Mouse (Mus musculus): Measurements from ENCODE around the gene Olfr61. TPM values are rescaled to one million over a fixed set of nuclear protein-coding genes. Genes with fewer than 3 reads are reported as not detected.
"Not testable (repeated sequence)": the region's sequence is repeated elsewhere in the genome, so short reads cannot be mapped to it uniquely, and the experiment has no call there.

Gene Olfr61
- not detected in 2 replicates for polyA plus RNA-seq (2015; fragmentation: Nextera tagmentation; extraction: Ambion mirVana)

- not testable (repeated sequence) for H3K27ac ChIP-seq (replicated peaks); H3K36me3 ChIP-seq (replicated peaks); H3K4me2 ChIP-seq; H3K4me1 ChIP-seq (replicated peaks); ATAC-seq (ENCODE audit: insufficient read depth); H3K9me3 ChIP-seq (replicated peaks); H3K4me3 ChIP-seq (replicated peaks); H3K27me3 ChIP-seq; H3K9ac ChIP-seq
- WGBS (ENCODE audit: insufficient replicate concordance): 59% methylated on average over 3 of the region's 3 CpGs
These were observed at the start of gene Olfr61 for GRCm38 (mm10) chr7:140628670-140629069. Gene Olfr61, plus strand, starts transcription at chr7:140628970.

GRCm38 (mm10) chr7:140600969-140601368 is 27.8 kb upstream of the Olfr61 start, which contains the start of gene Olfr46:
Gene Olfr46, plus strand, starts transcription at chr7:140601269.
- not testable (repeated sequence) for H3K27ac ChIP-seq (replicated peaks); H3K27me3 ChIP-seq; H3K4me3 ChIP-seq (replicated peaks); H3K4me2 ChIP-seq; H3K9me3 ChIP-seq (replicated peaks); H3K36me3 ChIP-seq (replicated peaks); H3K9ac ChIP-seq; H3K4me1 ChIP-seq (replicated peaks); ATAC-seq (ENCODE audit: insufficient read depth)
- 39% methylated on average over 2 of the region's 2 CpGs for WGBS (ENCODE audit: insufficient replicate concordance)

- H3K4me2 ChIP-seq: no peak overlapping the region
- H3K27me3 ChIP-seq: no peaks in the 10 kb centered on the region
- no peak for ATAC-seq (ENCODE audit: insufficient read depth)
- no peaks in the 10 kb centered on the region for H3K9me3 ChIP-seq (replicated peaks)
- 32% methylated on average over 1 of the region's 1 CpGs for WGBS (ENCODE audit: insufficient replicate concordance)
- no peaks in the 10 kb centered on the region for H3K36me3 ChIP-seq (replicated peaks)
- no peak overlapping the region for H3K9ac ChIP-seq
- no peak overlapping the region for H3K4me3 ChIP-seq (replicated peaks)
- H3K4me1 ChIP-seq (replicated peaks): no peaks in the 10 kb centered on the region
- no peak overlapping the region for H3K27ac ChIP-seq (replicated peaks)
These were observed 1.8 kb downstream of the Olfr61 start for GRCm38 (mm10) chr7:140630559-140630958.

- Histone ChIP-seq H3K27ac (replicated peaks) (no peak within 1 kb of the TSS), H3K9ac (no peak within 1 kb of the TSS)
- 63% methylated on average over 1 of the region's 1 CpGs for WGBS (ENCODE audit: insufficient replicate concordance)
These were observed 17.4 kb downstream of the Olfr61 start, which contains the start of gene Olfr53 for GRCm38 (mm10) chr7:140646152-140646551. Gene Olfr53, plus strand, starts transcription at chr7:140646452.

GRCm38 (mm10) chr7:140659630-140660029 is 30.9 kb downstream of the Olfr61 start, which contains the start of gene Olfr539:
Gene Olfr539, plus strand, starts transcription at chr7:140659930.
- H3K27me3 ChIP-seq: no peaks in the 10 kb centered on the region
- no peak within 1 kb of the TSS for H3K4me2 ChIP-seq
- no peaks in the 10 kb centered on the region for H3K9me3 ChIP-seq (replicated peaks)
- no peak within 1 kb of the TSS for H3K4me3 ChIP-seq (replicated peaks)
- no peaks in the 10 kb centered on the region for H3K4me1 ChIP-seq (replicated peaks)
- WGBS (ENCODE audit: insufficient replicate concordance): 51% methylated on average over 4 of the region's 4 CpGs
- no peaks in the 10 kb centered on the region for H3K36me3 ChIP-seq (replicated peaks)
- no peak for ATAC-seq (ENCODE audit: insufficient read depth)
- no peak within 1 kb of the TSS for H3K9ac ChIP-seq
- no peak within 1 kb of the TSS for H3K27ac ChIP-seq (replicated peaks)

More at GRCm38 (mm10) chr7:140646152-140646551, 17.4 kb downstream of the Olfr61 start, which contains the start of gene Olfr53:
- no peaks in the 10 kb centered on the region for H3K9me3 ChIP-seq (replicated peaks)
- no peak within 1 kb of the TSS for H3K4me3 ChIP-seq (replicated peaks)
- no peaks in the 10 kb centered on the region for H3K27me3 ChIP-seq
- no peak within 1 kb of the TSS for H3K4me2 ChIP-seq
- H3K4me1 ChIP-seq (replicated peaks): no peaks in the 10 kb centered on the region
- no peak for ATAC-seq (ENCODE audit: insufficient read depth)
- no peaks in the 10 kb centered on the region for H3K36me3 ChIP-seq (replicated peaks)

GRCm38 (mm10) chr7:140670693-140671092 is 41.9 kb downstream of the Olfr61 start:
- ATAC-seq (ENCODE audit: insufficient read depth); H3K9ac ChIP-seq; H3K4me2 ChIP-seq; H3K27me3 ChIP-seq; H3K27ac ChIP-seq (replicated peaks); H3K9me3 ChIP-seq (replicated peaks); H3K4me3 ChIP-seq (replicated peaks); H3K4me1 ChIP-seq (replicated peaks); H3K36me3 ChIP-seq (replicated peaks): not testable (repeated sequence)
- WGBS (ENCODE audit: insufficient replicate concordance): 49% methylated on average over 3 of the region's 3 CpGs

- WGBS (ENCODE audit: insufficient replicate concordance): 2% methylated on average over 5 of the region's 6 CpGs
- no peaks in the 10 kb centered on the region for H3K4me1 ChIP-seq (replicated peaks)
- H3K9me3 ChIP-seq (replicated peaks): no peaks in the 10 kb centered on the region
- no peak overlapping the region for H3K4me3 ChIP-seq (replicated peaks)
- no peak overlapping the region for H3K4me2 ChIP-seq
- no peak overlapping the region for H3K27ac ChIP-seq (replicated peaks)
- H3K27me3 ChIP-seq: no peaks in the 10 kb centered on the region
- no peak overlapping the region for H3K9ac ChIP-seq
- H3K36me3 ChIP-seq (replicated peaks): no peaks in the 10 kb centered on the region
- ATAC-seq (ENCODE audit: insufficient read depth): no peak
These were observed 47.1 kb downstream of the Olfr61 start for GRCm38 (mm10) chr7:140675863-140676262.

- not testable (repeated sequence) for H3K27me3 ChIP-seq; H3K9me3 ChIP-seq (replicated peaks); H3K36me3 ChIP-seq (replicated peaks); H3K27ac ChIP-seq (replicated peaks); H3K4me1 ChIP-seq (replicated peaks); H3K4me2 ChIP-seq; H3K9ac ChIP-seq; H3K4me3 ChIP-seq (replicated peaks); ATAC-seq (ENCODE audit: insufficient read depth)
- WGBS (ENCODE audit: insufficient replicate concordance): 45% methylated on average over 4 of the region's 4 CpGs
These were observed 50.8 kb downstream of the Olfr61 start for GRCm38 (mm10) chr7:140679591-140679990.

GRCm38 (mm10) chr7:140681651-140682050 is 52.9 kb downstream of the Olfr61 start, which contains the start of gene Olfr45:
Gene Olfr45, plus strand, starts transcription at chr7:140681951.
- Histone ChIP-seq H3K9me3 (replicated peaks) (no peaks in the 10 kb centered on the region), H3K4me1 (replicated peaks) (no peaks in the 10 kb centered on the region), H3K27ac (replicated peaks) (no peak within 1 kb of the TSS), H3K36me3 (replicated peaks) (no peaks in the 10 kb centered on the region), H3K4me2 (no peak within 1 kb of the TSS), H3K27me3 (no peaks in the 10 kb centered on the region), H3K4me3 (replicated peaks) (no peak within 1 kb of the TSS), H3K9ac (no peak within 1 kb of the TSS)
- no peak for ATAC-seq (ENCODE audit: insufficient read depth)
- WGBS (ENCODE audit: insufficient replicate concordance): 49% methylated on average over 1 of the region's 1 CpGs

Other genes starting within 250 kb of the Olfr61 start
- not detected in 2 replicates for gene Olfr531, start 226.1 kb upstream of the Olfr61 start, polyA plus RNA-seq (2015; fragmentation: Nextera tagmentation; extraction: Ambion mirVana)
- not detected in 2 replicates for gene Olfr532, start 207.3 kb upstream of the Olfr61 start, polyA plus RNA-seq (2015; fragmentation: Nextera tagmentation; extraction: Ambion mirVana)
- not detected in 2 replicates for gene Olfr533, start 165.6 kb upstream of the Olfr61 start, polyA plus RNA-seq (2015; fragmentation: Nextera tagmentation; extraction: Ambion mirVana)
- gene Olfr535, start 144.8 kb upstream of the Olfr61 start, polyA plus RNA-seq (2015; fragmentation: Nextera tagmentation; extraction: Ambion mirVana): not detected in 2 replicates
- not detected in 2 replicates for gene Olfr536, start 121.6 kb upstream of the Olfr61 start, polyA plus RNA-seq (2015; fragmentation: Nextera tagmentation; extraction: Ambion mirVana)
- not detected in 2 replicates for gene Olfr538, start 61.1 kb upstream of the Olfr61 start, polyA plus RNA-seq (2015; fragmentation: Nextera tagmentation; extraction: Ambion mirVana)
- not detected in 2 replicates for gene Olfr46, start 27.7 kb upstream of the Olfr61 start, polyA plus RNA-seq (2015; fragmentation: Nextera tagmentation; extraction: Ambion mirVana)
- not detected in 2 replicates for gene Olfr53, start 17.5 kb downstream of the Olfr61 start, polyA plus RNA-seq (2015; fragmentation: Nextera tagmentation; extraction: Ambion mirVana)
- gene Olfr539, start 31.0 kb downstream of the Olfr61 start, polyA plus RNA-seq (2015; fragmentation: Nextera tagmentation; extraction: Ambion mirVana): not detected in 2 replicates
- not detected in 2 replicates for gene Olfr45, start 53.0 kb downstream of the Olfr61 start, polyA plus RNA-seq (2015; fragmentation: Nextera tagmentation; extraction: Ambion mirVana)
- not detected in 2 replicates for gene Olfr541, start 68.3 kb downstream of the Olfr61 start, polyA plus RNA-seq (2015; fragmentation: Nextera tagmentation; extraction: Ambion mirVana)
- gene Cyp2e1, start 134.8 kb downstream of the Olfr61 start, polyA plus RNA-seq (2015; fragmentation: Nextera tagmentation; extraction: Ambion mirVana): 0.46 and 0.75 TPM in 2 replicates
- 0.06 and 0.13 TPM in 2 replicates for gene Syce1, start 158.9 kb downstream of the Olfr61 start, polyA plus RNA-seq (2015; fragmentation: Nextera tagmentation; extraction: Ambion mirVana)
- gene Zfp941, start 193.2 kb downstream of the Olfr61 start, polyA plus RNA-seq (2015; fragmentation: Nextera tagmentation; extraction: Ambion mirVana): 0.18 and 0.20 TPM in 2 replicates
- gene Urah, start 206.0 kb downstream of the Olfr61 start, polyA plus RNA-seq (2015; fragmentation: Nextera tagmentation; extraction: Ambion mirVana): 24.7 and 26.8 TPM in 2 replicates
- not detected in 2 replicates for gene Scgb1c1, start 216.6 kb downstream of the Olfr61 start, polyA plus RNA-seq (2015; fragmentation: Nextera tagmentation; extraction: Ambion mirVana)
- gene Odf3, start 218.8 kb downstream of the Olfr61 start, polyA plus RNA-seq (2015; fragmentation: Nextera tagmentation; extraction: Ambion mirVana): not detected in 2 replicates
- not detected in 2 replicates for gene Gm45785, start 227.4 kb downstream of the Olfr61 start, polyA plus RNA-seq (2015; fragmentation: Nextera tagmentation; extraction: Ambion mirVana)
- 20.9 and 23.3 TPM in 2 replicates for gene Ric8a, start 228.0 kb downstream of the Olfr61 start, polyA plus RNA-seq (2015; fragmentation: Nextera tagmentation; extraction: Ambion mirVana)
- gene Bet1l, start 228.6 kb downstream of the Olfr61 start, polyA plus RNA-seq (2015; fragmentation: Nextera tagmentation; extraction: Ambion mirVana): 18.7 and 20.3 TPM in 2 replicates